Mouse (Mus musculus) telencephalon, adult 2 months (tissue): ENCODE data around the gene Arhgef7.
"Not testable (repeated sequence)": the region's sequence is repeated elsewhere in the genome, so short reads cannot be mapped to it uniquely, and the experiment has no call there.

Experiments
- DNase-seq: peaks from one replicate; pipeline ENCODE4 v3.0.0-alpha.2; 2011; ENCODE audit warnings: low read depth, low spot score

Gene Arhgef7

GRCm38 (mm10) chr8:11834200-11834599, 106.7 kb downstream of the Arhgef7 start:
- DNase-seq: no peak

- no peak for DNase-seq
Measured at GRCm38 (mm10) chr8:11834691-11835090, 107.2 kb downstream of the Arhgef7 start.

- no peak for DNase-seq
Measured at GRCm38 (mm10) chr8:11840174-11840573, 112.7 kb downstream of the Arhgef7 start, which contains the start of gene Tex29. Gene Tex29 (plus strand): TSS chr8:11840474.

- no peak for DNase-seq
Measured at GRCm38 (mm10) chr8:11841571-11841970, 114.0 kb downstream of the Arhgef7 start.

GRCm38 (mm10) chr8:11842757-11843156, 115.2 kb downstream of the Arhgef7 start:
- DNase-seq: no peak

- no peak for DNase-seq
Measured at GRCm38 (mm10) chr8:11843677-11844315, 116.3 kb downstream of the Arhgef7 start.

- DNase-seq: no peak
Measured at GRCm38 (mm10) chr8:11844316-11844685, 116.8 kb downstream of the Arhgef7 start.

- DNase-seq: no peak
Measured at GRCm38 (mm10) chr8:11846807-11847206, 119.3 kb downstream of the Arhgef7 start.

- DNase-seq: no peak
Measured at GRCm38 (mm10) chr8:11867832-11868231, 140.3 kb downstream of the Arhgef7 start.

- DNase-seq: not testable (repeated sequence)
Measured at GRCm38 (mm10) chr8:11874227-11874626, 146.7 kb downstream of the Arhgef7 start.

- DNase-seq: no peak
Measured at GRCm38 (mm10) chr8:11884646-11885045, 157.1 kb downstream of the Arhgef7 start.
